Mouse (Mus musculus): ENCODE results near the gene Ptprf.

DNA sequence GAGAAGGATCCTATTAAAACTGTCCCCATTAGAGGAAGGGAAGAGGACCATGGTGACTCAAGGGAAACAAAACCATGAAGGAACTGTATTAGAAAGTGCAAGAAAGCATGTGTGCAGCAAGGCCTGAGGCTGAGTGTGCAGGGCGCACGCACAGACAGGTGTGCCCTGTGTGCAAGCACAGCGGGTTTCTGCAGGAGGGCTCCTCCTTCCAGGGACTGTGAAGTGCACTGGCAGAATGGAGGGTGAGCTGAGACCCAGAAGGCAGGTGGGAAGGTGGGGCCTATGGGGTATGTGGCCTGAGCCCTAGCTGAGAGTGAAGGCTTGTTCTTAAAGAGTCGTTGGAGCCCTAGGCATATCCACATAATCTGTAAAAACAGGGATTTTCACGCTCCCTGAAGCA is 1.9 kb downstream of the Ptprf start:
- TF ChIP-seq CTCF (IDR thresholded peaks at IDR 0.05; ENCODE audit: borderline replicate concordance, control insufficient read depth, extremely low read depth, insufficient read depth, low read length, poor library complexity) = no peak
- no peak for TF ChIP-seq POLR2A (IDR thresholded peaks at IDR 0.05; ENCODE audit: control insufficient read depth, extremely low read depth, insufficient read depth, low read length, poor library complexity)

Measured in thymus, adult 2 months (tissue).